Mouse (Mus musculus) lung, embryonic 15.5 days (tissue): ENCODE results near the gene Rras. TPM values are rescaled to one million over a fixed set of nuclear protein-coding genes. Genes with fewer than 3 reads are reported as not detected.

Experiments
- ATAC-seq: fragments of 200-750 bp; cut with Nextera tagmentation; 2 replicates; pipeline ENCODE4 v1.8.0; 2017; ENCODE audit warnings: moderate number of reproducible peaks, borderline replicate concordance; ENCODE audit not compliant: low FRiP score, low TSS enrichment; ENCODE audit errors: extremely low read depth
- H3K27ac ChIP-seq: fragments of 300-500 bp; sonication (generic); 2 replicates; pipeline ENCODE4 v1.5.1; 2015; ENCODE audit warnings: moderate library complexity, mild to moderate bottlenecking, inconsistent platforms
- H3K27me3 ChIP-seq: fragments of 300-500 bp; sonication (generic); 2 replicates; pipeline ENCODE4 v1.6.1; 2015; ENCODE audit warnings: inconsistent platforms
- H3K36me3 ChIP-seq: fragments of 300-500 bp; sonication (generic); 2 replicates; pipeline ENCODE4 v1.6.1; 2015; ENCODE audit warnings: inconsistent platforms
- H3K4me1 ChIP-seq: fragments of 300-500 bp; sonication (generic); 2 replicates; pipeline ENCODE4 v1.6.1; 2015; ENCODE audit warnings: inconsistent platforms
- H3K4me2 ChIP-seq: fragments of 300-500 bp; sonication (generic); 2 replicates; pipeline ENCODE4 v1.6.1; 2015; ENCODE audit warnings: inconsistent platforms, mild to moderate bottlenecking, moderate library complexity
- H3K4me3 ChIP-seq: fragments of 300-500 bp; sonication (generic); 2 replicates; pipeline ENCODE4 v1.5.1; 2015; ENCODE audit warnings: mild to moderate bottlenecking, inconsistent platforms
- H3K9ac ChIP-seq: fragments of 300-500 bp; sonication (generic); 2 replicates; pipeline ENCODE4 v1.6.1; 2015; ENCODE audit warnings: inconsistent platforms
- H3K9me3 ChIP-seq: fragments of 300-500 bp; sonication (generic); 2 replicates; pipeline ENCODE4 v1.6.1; 2016; ENCODE audit warnings: inconsistent platforms
- WGBS: fragments of 180-500 bp; shearing (Covaris S2); methylation state at CpG from one replicate; pipeline ENCODE4 v1.1.7; 2015; 5-methylcytosine and 5-hydroxymethylcytosine counted together
- polyA plus RNA-seq: library from polyadenylated mRNA; unstranded; fragments of >200 nt; fragmentation: Nextera tagmentation; extraction: Ambion mirVana; gene quantifications from 2 replicates; pipeline ENCODE4 v1.2.1, GENCODE M21; 2015

The Rras gene
- polyA plus RNA-seq, 1 experiment from 2014 or later: 50.4 TPM

DNA sequence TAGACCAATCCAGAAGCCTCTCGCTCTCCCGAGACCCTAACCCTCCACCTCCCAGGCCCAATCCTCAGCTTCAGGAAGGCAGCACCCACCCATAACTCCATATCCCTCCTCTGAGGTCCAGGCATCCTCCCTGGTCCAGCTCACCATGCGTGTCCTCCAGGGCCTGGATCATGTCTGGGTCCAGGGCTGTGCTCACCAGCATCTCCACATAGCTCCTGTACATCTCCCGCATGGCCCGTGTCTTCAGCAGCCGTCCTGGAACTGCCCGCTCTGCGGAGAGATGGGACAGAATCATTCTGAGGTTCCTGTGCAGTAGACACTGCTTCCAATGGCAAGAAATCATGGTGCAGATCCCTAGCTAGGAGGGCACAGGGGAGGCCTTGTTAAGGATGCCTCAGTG, 13.1 kb downstream of the Rras start:
- no peak overlapping the region for H3K4me3 ChIP-seq
- no peak for ATAC-seq

DNA sequence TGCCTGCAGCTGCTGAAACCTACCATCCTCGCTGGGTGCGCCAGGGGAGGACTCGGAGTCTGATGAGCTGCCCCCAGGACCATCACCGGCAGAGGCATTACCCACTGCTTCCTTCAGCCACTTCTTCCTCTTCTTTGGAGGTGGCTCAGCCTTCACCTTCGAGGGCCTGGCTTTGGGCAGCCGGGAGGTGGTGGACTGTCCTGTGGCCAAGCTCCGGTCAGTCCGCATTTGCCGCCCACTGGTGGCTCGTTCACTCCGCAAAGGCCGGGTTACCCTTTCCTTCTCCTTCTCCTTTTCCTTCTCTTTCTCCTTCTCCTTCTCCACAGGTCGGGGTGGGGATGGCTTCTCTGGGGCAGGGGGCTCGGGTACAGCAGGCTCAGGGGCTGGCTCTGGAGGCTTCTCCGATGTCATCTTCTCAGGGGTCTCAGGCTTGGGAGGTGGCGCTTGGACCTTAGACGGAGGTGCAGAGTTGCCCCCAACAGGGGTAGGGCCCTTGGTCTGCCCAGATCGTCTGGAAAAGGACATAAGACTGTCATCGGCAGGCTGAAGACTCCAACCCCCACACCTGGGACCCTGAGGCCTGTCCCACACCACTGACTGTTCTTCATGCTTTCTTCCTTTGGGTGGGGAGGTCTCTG, 16.1 kb downstream of the Rras start:
- H3K9me3 ChIP-seq: no peaks in the 10 kb centered on the region
- H3K9ac ChIP-seq: no peak overlapping the region
- H3K4me2 ChIP-seq: no peak overlapping the region
- peaks cover 97% of the 10 kb centered on the region for H3K36me3 ChIP-seq
- no peaks in the 10 kb centered on the region for H3K27me3 ChIP-seq
- no peak overlapping the region for H3K4me3 ChIP-seq
- 92% methylated on average over 19 of the region's 19 CpGs for WGBS
- no peaks in the 10 kb centered on the region for H3K4me1 ChIP-seq
- no peak overlapping the region for H3K27ac ChIP-seq
- no peak for ATAC-seq

More for the DNA sequence above, 13.1 kb downstream of the Rras start:
- Histone ChIP-seq H3K9me3 (no peaks in the 10 kb centered on the region), H3K4me1 (no peaks in the 10 kb centered on the region), H3K4me2 (no peak overlapping the region), H3K36me3 (peaks cover 86% of the 10 kb centered on the region), H3K9ac (no peak overlapping the region), H3K27me3 (no peaks in the 10 kb centered on the region), H3K27ac (no peak overlapping the region)
- WGBS: 96% methylated on average over 8 of the region's 8 CpGs

DNA sequence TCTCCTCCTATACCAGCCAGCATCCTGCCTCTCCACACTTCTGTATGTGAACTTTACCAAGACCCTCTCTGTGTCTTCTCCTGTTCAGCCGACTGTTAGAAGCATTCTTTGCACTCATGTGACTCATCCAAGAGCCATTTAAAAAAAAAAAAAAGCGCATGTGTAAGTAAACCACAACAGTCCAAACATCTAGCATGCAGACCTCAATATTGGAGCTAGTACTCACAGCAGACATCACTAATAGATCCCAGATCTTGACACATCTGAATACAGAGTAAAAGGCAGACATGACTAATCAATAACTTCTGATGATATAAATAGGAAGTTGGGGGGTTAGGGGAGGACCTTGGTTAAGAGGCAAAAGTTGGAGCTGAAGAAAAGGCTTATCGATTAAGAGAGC, 17.9 kb downstream of the Rras start:
- WGBS: 84% methylated on average over 3 of the region's 3 CpGs

DNA sequence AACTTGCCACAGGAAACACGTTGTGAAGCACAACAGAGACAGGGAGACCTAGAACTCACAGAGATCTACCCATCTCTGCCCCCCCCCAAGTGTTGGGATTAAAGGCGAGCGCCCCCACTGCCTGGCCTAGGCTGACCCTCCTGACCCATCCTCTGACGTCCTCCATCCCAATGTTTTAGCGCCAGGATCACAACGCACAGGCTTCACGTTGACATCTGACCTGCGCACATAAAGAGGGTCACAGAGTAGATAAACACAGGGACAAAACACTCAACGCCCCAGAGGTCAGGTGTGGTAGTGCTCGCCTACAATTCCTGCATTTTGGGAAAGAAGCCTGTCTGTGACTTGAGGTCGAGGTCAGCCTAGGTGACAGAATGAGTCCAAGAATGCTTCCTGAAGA, 18.9 kb downstream of the Rras start:
- Histone ChIP-seq H3K36me3 (peaks cover 98% of the 10 kb centered on the region), H3K4me1 (no peaks in the 10 kb centered on the region), H3K27ac (no peak overlapping the region), H3K9me3 (no peaks in the 10 kb centered on the region), H3K9ac (no peak overlapping the region), H3K27me3 (no peaks in the 10 kb centered on the region), H3K4me3 (no peak overlapping the region), H3K4me2 (no peak overlapping the region)
- ATAC-seq: no peak
- 74% methylated on average over 11 of the region's 11 CpGs for WGBS

More for the DNA sequence above, 17.9 kb downstream of the Rras start:
- ATAC-seq: no peak
- no peak overlapping the region for H3K4me3 ChIP-seq
- H3K4me2 ChIP-seq: no peak overlapping the region
- H3K27me3 ChIP-seq: no peaks in the 10 kb centered on the region
- no peaks in the 10 kb centered on the region for H3K4me1 ChIP-seq
- no peak overlapping the region for H3K27ac ChIP-seq
- no peaks in the 10 kb centered on the region for H3K9me3 ChIP-seq
- H3K36me3 ChIP-seq: peaks cover 98% of the 10 kb centered on the region
- H3K9ac ChIP-seq: no peak overlapping the region

DNA sequence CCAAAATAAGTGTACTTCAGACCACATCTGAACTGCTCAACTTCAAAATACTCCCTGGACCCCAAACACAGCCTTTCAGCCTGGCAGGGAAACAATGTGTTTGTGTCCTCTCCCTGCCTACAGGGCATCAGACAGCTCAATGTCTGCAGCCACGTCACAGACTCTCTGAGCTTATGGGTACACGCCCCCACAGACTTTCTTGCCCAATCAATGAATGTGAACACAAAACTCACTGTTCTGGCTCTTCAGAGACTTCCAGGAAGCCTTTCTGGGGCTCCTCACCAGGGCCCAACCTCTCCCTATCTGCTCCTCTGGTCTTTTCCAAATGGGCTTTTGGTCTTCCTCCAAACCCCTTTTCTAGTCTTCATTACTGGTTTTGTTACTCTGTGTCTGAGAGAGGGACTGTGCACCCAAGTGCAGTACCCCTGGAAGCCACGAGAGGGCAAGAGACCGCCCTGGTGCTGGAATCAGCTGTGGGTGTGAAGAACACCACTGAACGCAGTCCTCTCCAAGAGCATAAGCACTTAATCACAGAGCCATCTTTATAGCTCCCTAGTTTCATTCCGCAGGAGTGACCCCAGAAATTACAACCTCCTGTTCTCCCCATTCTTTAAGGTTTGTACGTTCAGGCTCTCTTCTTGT, 20.1 kb downstream of the Rras start:
- H3K36me3 ChIP-seq: peaks cover 98% of the 10 kb centered on the region
- 62% methylated on average over 7 of the region's 7 CpGs for WGBS
- H3K27ac ChIP-seq: no peak overlapping the region
- no peaks in the 10 kb centered on the region for H3K9me3 ChIP-seq
- no peak overlapping the region for H3K4me3 ChIP-seq
- no peak overlapping the region for H3K4me2 ChIP-seq
- no peak for ATAC-seq
- no peak overlapping the region for H3K9ac ChIP-seq
- H3K4me1 ChIP-seq: no peaks in the 10 kb centered on the region
- H3K27me3 ChIP-seq: no peaks in the 10 kb centered on the region

DNA sequence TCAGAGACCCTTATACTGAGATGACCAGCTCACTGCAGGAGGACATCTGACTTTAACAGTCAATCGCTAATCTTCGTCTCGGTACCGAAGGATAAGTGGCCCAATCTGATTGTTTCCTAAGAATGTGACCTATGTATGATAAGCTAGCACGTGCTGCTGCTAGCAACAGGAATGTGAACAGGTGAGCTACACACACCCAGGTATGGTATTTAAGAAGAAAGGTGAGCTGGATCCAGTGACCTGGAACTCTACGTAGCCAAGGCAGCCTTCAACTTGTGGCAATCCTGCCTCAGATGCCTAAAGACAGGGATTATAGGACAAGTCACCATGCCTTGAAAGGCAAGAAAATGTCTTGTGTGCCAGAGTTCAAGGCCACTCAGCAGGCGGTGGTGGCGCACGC, 20.6 kb downstream of the Rras start:
- Histone ChIP-seq H3K36me3 (peaks cover 98% of the 10 kb centered on the region), H3K4me1 (no peaks in the 10 kb centered on the region), H3K9me3 (no peaks in the 10 kb centered on the region), H3K9ac (no peak overlapping the region), H3K27ac (no peak overlapping the region), H3K27me3 (no peaks in the 10 kb centered on the region), H3K4me3 (no peak overlapping the region), H3K4me2 (no peak overlapping the region)
- no peak for ATAC-seq
- WGBS: 95% methylated on average over 9 of the region's 9 CpGs

DNA sequence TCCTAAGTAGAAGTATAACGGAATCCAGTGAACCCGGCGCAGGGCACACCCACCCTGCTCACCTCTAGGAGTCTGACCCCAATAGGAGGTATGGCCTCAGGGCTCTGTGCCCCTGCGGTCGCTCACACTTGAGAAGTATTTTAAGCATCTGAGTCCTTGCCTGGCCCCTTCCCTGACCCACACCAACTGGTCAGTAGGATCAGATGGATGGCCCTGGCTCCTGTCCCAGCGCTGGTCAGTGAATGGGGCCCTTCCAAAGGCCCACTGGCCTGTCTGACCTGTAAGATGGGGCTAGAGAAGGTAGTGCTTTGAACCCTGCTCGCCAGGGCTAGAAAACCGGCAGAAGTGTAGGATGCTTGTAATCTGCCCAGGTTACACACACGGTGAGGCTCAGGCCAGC, 23.1 kb downstream of the Rras start:
- Histone ChIP-seq H3K9me3 (no peaks in the 10 kb centered on the region), H3K36me3 (peaks cover 97% of the 10 kb centered on the region), H3K4me2 (no peak overlapping the region), H3K4me1 (no peaks in the 10 kb centered on the region), H3K9ac (no peak overlapping the region), H3K27me3 (no peaks in the 10 kb centered on the region), H3K27ac (no peak overlapping the region), H3K4me3 (no peak overlapping the region)
- ATAC-seq: no peak
- 93% methylated on average over 9 of the region's 9 CpGs for WGBS

DNA sequence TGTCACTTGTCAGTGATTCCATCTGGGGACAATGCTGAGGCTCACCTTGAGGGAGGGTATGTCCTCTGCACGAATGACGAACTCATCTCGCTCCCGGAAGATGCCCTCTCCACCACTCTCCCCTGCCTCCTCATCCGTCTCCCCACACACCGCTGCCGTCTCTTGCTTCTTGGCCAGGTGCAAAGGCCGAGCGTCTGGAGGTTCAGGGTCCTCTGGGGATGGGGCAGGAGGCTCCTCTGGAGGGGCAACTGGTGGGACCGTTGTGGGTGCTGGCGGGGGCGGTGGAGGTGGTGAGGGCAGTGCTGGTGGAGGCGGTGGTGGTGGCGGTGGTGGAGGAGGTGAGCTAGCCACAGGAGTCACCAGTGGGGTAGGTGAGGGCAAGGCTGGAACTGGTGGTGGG, 25.5 kb downstream of the Rras start:
- Histone ChIP-seq H3K4me2 (no peak overlapping the region), H3K9me3 (no peaks in the 10 kb centered on the region), H3K4me1 (no peaks in the 10 kb centered on the region), H3K4me3 (no peak overlapping the region), H3K27ac (no peak overlapping the region), H3K27me3 (no peaks in the 10 kb centered on the region), H3K9ac (no peak overlapping the region), H3K36me3 (peaks cover 97% of the 10 kb centered on the region)
- WGBS: 87% methylated on average over 14 of the region's 14 CpGs
- ATAC-seq: no peak

DNA sequence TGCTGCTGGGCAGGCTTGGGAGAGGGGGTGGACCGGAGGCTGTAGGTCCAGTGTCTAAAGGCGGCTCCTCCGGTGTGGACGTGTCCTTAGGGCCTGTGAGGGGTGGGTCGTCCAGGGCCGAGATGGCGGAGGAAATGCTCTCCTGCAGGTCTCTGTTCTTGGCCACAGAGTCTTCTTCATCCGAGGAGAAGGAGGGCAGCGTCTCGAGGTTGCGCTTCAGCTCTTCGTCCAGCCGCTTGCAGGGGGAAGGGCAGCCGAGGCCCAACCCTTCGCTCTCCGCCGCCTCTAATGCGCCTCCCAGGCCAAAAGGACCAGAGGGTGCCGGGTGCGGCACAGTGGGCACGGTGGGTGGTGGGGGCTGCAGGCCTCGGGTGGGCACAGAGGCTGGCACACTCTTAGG, 28.0 kb downstream of the Rras start:
- 93% methylated on average over 22 of the region's 22 CpGs for WGBS
- Histone ChIP-seq H3K9me3 (no peaks in the 10 kb centered on the region), H3K4me2 (no peak overlapping the region), H3K4me1 (peaks cover 3% of the 10 kb centered on the region), H3K27ac (no peak overlapping the region), H3K36me3 (peaks cover 95% of the 10 kb centered on the region), H3K27me3 (no peaks in the 10 kb centered on the region), H3K9ac (no peak overlapping the region), H3K4me3 (no peak overlapping the region)
- no peak for ATAC-seq

DNA sequence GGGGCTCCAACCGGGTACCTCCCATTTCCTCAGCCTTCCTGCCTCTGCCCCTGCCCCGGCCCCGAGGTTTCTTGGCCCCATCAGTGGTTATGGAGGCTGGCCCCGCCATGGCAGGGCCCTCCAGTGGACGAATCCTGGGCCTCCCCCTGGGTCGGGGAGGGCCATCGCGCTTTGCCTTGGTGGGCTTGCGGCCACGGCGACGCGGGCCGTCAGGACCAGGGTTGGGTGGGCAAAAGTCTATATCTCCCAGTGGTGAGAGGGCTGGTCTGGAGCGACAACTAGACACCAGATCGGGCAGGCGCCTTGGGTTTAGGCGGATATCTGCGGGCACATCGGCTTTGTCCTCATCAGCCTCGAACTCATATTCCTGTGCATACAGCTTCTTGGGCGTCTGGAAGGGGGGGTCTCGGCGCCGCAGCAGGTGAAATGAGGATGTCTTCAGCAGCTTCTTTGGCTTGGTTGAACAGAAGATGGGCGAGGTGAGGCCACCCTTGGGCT, 29.1 kb downstream of the Rras start:
- H3K36me3 ChIP-seq: peaks cover 84% of the 10 kb centered on the region
- H3K9ac ChIP-seq: no peak overlapping the region
- no peaks in the 10 kb centered on the region for H3K9me3 ChIP-seq
- peaks cover 14% of the 10 kb centered on the region for H3K4me1 ChIP-seq
- H3K4me2 ChIP-seq: no peak overlapping the region
- H3K27ac ChIP-seq: no peak overlapping the region
- H3K27me3 ChIP-seq: no peaks in the 10 kb centered on the region
- no peak overlapping the region for H3K4me3 ChIP-seq
- 92% methylated on average over 26 of the region's 26 CpGs for WGBS
- ATAC-seq: no peak

DNA sequence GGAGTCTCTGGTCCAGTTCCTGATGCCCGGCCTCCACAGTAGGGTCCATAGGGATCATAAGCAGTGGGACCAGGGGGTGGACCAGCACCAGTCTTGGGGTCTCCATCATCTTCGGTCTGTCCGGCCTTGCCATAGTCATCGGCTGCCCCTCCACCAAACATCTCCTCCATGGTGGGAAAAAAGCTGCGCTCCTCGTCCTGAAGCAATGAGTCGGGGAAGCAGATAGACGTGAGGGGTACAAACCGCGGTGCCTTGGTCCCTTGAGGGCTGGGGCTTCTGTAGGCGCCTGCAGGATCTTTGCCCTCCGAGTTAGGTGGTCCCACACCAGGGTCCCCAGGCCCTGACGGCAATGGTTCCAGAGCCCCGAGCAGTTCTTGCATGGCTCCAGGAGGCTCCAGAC, 29.7 kb downstream of the Rras start:
- Histone ChIP-seq H3K4me3 (no peak overlapping the region), H3K4me2 (no peak overlapping the region), H3K27ac (no peak overlapping the region), H3K36me3 (peaks cover 78% of the 10 kb centered on the region), H3K4me1 (peaks cover 17% of the 10 kb centered on the region), H3K9me3 (no peaks in the 10 kb centered on the region), H3K27me3 (no peaks in the 10 kb centered on the region), H3K9ac (no peak overlapping the region)
- 96% methylated on average over 14 of the region's 14 CpGs for WGBS
- no peak for ATAC-seq

DNA sequence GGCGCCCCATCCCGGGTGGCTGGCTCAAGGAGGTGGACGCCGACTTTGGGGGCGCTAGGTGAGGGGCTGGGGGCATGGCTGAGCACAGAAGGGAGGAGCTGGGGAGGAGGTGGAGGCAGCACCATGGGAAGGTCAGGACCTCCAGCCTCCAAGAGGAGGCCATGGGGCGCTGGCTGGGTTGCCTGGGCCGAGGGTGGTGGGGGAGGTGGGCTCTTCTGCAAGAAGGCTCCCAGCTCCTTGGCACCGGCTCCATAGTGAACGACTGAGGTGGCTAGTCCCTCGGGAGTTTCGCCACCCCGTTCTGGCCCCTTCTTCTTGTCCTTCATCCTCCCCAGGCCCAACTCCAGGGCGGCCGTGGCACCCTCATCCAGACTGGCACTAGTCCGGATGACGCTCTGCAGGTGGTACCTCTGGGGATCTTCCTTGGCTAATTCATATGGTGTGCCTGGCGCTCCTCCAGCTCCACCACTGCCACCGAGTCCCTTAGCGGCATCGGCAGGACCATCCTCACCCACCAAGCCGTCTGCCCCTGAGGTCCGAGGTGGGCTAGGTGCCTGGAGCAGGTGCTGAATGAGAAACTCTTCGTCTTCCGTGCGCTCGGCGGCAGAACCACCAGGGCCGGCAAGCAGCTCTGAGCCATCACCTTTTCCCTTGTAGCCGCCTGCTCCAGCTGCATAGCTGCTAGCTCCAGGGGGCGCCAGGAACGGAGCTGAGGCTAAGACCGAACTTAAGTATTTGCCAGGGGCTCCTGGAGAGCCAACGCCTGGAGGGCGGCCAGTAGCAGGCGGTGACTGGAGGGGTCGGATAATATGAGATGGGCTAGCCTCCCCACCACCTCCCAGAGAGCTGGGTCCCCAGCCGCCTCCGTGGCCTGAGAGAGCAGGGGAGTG, 30.5 kb downstream of the Rras start:
- WGBS: 88% methylated on average over 34 of the region's 38 CpGs
- Histone ChIP-seq H3K4me1 (peaks cover 17% of the 10 kb centered on the region), H3K9ac (no peak overlapping the region), H3K4me2 (no peak overlapping the region), H3K36me3 (peaks cover 70% of the 10 kb centered on the region), H3K9me3 (no peaks in the 10 kb centered on the region), H3K4me3 (no peak overlapping the region), H3K27me3 (no peaks in the 10 kb centered on the region), H3K27ac (no peak overlapping the region)
- ATAC-seq: no peak
